Mouse (Mus musculus): ENCODE measurements around the gene Lhx5.
A peak's percentile ranks its signal among the peaks of the same experiment; 100 is the strongest.

GRCm38 (mm10) chr5:120465062-120465461 lies 33.6 kb downstream of the Lhx5 start:
- TF ChIP-seq POLR2A (IDR thresholded peaks at IDR 0.05; ENCODE audit: borderline replicate concordance, control insufficient read depth, low read depth, low read length): no peak
- TF ChIP-seq CTCF (IDR thresholded peaks at IDR 0.05; ENCODE audit: control insufficient read depth, insufficient read depth, low read length): peak; percentile 65; the same call in 1 of the 2 replicates
